Mouse (Mus musculus): Measurements from ENCODE around the gene Kcnc3.

The Kcnc3 gene

DNA sequence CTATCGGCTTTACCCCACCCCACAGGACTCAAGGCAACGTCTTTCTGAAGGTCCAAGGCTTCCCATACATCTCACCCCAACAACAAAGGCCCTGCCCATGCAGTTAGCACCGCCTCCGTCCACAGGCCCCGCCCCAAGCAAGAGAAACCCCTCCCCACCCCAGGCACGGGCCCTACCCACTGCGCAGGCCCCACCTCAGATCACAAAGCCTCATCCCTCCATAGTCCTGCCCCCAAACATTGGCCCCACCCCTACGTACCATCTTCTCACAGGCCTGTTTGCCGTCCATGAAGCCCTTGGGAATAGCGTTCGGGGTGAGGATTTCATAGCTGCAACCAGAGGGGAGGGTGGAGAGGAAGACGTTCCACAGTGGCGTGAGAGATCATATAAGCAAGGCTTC lies 42.2 kb downstream of the Kcnc3 start:
- DNase-seq: no peak

DNA sequence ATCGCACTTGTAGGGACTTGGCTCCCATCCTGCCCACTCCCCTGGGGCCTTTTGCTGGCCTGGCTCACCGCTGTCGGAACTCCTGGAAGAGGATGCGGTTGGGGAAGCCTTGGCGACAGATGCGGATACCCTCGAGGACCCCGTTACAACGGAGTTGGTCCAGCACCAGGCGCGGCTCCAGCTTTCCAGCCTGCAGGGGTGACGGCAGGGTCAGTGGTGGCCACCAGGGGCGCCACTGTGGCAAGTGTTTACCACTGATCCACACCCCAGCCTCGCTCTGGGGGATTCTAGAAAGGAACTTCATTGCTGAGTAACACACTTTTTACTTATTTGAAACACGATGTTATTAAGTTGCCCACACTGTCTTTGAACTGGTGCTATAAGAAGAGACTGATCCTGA lies 42.9 kb downstream of the Kcnc3 start:
- no peak for DNase-seq

DNA sequence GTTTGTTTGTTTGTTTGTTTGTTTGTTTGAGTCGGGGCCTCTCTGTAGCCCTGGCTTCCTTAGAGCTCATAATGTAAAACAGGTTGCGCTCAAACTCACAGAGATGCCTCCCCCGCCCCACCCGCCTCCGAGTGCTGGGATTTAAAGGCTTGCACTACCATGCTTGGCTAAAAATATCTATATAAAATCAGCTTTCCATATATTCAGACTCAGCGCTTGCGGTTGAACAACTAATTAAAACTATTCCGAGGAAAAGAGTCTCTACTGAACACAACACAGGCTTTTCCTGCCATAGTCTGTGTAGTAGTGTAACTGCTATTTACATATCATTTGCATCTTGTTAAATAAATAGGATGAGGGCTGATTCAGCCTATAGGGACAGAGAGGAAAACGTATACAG lies 46.2 kb downstream of the Kcnc3 start:
- no peak for DNase-seq

DNA sequence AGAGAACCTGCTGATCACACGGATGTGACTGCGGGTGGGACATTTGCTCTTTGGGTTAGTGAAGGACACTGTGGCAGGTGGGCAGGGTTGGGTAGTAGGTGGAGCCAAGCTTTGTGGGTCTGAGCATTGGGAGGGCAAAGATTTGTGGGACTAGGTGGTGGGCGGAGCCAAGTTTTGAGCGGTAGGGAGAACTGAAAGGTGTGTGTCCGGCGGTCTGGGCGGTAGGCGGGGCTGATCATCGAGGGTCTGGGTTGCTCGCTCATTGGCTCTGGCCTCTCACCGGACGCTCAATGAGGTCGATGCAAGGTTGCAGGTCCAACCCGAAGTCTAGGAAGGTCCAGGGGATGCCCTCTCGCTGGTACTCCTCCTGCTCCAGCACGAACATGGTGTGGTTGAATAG lies 48.2 kb downstream of the Kcnc3 start:
- DNase-seq: no peak

DNA sequence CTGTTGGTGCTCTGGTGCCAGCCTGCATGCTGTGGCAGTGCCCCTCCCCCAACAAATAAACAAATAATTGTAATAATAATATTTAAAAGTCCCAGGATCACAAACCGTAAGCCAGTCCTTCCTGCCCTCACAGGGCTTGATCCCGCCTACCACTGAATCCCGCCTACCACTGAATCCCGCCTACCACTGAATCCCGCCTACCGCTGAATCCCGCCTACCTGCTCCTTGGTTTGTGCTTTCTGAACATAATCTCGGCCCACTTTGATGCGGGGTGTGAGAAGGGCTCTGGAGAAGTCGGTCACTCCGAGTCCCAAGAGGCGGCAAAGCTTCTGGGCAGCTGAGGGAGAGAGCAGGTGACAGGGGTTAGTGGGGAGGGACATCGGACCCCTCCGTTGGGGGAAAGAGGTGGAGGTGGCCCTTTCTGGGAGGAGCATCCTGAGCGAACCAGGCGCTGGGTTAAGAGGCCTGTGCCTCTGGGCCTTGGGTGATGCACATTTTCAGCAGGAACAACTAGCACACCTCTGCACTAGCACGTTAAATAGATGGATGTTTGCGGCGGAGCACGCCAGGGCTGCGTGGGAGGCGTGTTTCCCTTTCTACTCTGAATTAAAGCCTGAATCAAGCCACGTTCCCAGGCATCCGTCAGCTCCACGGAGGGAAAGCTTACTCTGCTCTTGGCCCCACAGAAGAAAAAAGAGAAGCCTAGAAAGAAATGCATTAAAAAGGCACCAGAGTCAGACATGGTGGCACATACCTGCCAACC lies 50.6 kb downstream of the Kcnc3 start:
- DNase-seq: peak; percentile 45

DNA sequence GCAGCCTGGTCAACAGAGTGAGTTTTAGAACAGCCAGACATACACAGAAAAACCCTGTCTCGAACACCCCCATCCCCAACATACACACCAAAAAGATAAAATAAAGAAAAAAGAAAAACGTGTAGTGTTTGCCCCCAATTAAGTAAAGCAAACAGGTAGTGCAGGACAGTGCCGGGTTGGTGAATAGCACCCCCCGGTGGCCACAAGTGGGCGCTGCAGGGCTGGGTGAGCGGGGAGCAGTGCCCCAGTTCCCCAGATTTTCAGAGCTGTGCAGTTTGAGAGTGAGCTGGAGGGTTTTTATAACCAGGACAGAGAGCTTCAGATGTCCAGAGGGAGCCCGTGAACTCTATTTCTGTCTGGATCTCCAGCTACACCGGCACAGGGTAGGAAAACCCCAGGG lies 51.4 kb downstream of the Kcnc3 start:
- no peak for DNase-seq

DNA sequence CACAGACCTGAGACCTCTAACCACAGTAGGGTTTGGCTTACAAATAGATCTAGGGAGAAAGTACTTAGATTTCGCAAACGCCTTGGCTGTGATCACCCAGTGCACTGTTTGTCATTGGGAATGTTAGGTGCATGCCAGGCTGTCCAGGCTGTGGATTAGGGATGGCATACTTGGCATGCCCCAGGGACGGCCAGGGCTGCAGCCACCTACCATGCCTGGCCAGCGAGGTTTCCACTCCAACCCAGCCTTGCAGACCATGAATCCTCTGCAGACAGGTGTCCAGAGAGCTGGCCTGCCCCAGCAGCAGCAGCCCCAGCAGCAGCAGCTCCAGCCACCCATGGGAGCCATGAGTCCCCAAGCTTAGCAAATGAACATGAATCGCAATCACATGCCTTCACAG lies 54.8 kb downstream of the Kcnc3 start:
- no peak for DNase-seq

DNA sequence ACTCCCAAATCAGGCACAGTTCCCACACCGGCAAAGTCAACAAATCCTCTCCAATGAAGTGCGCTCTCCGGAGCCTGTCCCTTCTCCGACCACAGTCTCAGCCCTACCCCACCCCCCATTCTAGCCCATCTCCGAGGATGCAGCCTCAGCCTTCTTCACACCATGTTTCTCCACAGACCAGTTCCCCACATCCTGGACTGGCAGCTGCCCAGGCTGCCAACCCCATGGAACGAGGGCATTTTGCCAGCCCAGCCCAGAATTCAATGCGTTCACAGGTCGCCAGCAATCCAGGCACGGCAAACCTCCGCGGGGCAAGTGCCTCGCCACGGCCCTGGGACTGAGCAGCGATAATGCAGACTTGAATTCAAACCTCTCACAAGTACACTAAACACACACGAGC lies 55.5 kb downstream of the Kcnc3 start:
- no peak for DNase-seq

DNA sequence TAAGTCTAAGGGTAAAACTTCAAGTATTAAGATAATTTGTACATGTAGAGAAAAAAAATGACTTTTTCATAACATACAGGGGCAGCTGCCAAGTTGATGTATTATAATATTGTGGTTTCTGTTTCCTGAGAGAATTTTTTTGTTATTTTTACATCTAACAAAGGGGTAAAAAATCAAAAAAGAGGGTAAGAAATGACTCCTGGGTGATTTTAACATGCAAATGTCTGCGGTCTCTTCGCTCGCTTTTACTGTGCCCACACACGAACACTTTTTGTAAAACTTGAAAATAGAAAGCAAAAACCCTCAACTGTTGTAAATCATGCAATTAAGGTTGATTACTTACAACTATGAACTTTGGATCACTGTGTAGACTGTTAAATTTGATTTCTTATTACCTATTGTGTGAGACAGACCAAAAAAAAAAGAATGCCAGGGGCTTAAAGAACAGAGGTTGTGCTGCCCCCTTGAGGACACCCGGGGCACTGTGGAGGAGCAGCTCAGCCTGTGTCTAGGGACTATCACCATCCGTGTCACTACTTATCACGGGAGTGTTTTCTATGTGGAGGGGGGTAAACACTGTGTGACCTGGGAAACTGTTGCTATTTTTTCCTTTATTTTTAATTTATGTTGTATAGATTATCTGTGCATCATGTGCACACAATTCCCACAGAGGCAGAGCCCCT lies 56.7 kb downstream of the Kcnc3 start:
- peak; percentile 60 for DNase-seq

DNA sequence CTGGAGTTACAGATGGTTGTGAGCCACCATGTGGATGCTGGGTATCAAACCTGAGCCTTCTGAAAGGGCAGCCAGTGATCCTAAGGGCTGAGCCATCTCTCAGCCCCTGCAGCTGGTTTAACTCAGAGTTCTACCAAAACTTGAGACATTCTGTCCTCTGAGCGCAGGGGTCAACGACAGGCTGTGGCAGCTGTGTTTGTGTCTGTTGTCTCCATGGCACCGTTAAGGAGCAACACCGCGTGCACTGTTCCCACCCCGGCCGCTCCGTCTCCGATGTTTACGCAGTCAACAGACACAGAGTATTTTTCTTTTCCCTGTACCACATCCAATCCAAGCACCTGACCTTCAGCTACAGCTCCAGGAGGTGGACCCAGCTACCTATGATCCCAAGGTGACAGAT lies 57.3 kb downstream of the Kcnc3 start:
- no peak for DNase-seq

DNA sequence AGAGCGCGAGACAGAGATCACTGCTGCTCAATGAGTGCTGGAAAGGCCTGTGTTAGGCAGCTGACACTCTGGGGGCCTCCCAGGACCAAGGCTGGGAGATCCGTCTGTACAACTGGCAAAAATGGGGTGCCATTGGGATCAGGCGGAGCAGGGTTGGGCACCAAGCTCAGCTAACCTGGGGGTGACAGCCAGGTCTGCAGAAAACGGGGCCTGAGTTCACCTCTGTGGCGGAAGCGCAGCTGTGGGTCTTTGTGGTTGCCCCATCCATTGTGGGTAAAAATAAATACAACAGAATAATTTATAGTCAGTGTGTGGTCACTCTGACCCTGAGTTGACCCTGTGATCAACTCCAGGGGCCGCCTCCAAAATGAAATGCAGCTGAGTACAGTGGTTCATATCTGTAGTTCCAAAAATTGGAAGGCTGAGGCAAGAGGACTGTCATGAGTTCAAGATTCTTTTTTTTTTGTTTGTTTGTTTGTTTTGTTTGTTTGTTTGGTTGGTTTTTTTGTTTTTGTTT lies 58.7 kb downstream of the Kcnc3 start:
- DNase-seq: no peak

DNA sequence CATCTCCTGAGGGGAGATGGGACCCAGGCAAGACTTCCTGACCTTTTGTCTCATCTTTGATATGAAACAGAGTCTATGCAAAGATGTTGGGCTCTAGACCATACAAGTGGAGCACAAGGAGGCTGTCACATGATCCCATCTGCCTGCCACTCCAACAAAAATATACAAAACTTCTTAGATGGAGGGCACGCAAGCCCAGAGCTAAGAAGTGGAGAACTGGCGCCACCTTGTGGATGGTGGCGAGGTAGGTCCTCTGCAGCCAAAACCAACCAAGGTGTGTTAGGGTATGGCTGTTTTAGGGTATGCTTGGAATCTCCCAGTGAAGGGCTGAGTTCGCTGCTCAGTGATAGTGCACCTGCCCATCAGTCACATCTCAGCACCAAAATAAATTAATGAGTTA lies 59.5 kb downstream of the Kcnc3 start:
- DNase-seq: peak; percentile 32

DNA sequence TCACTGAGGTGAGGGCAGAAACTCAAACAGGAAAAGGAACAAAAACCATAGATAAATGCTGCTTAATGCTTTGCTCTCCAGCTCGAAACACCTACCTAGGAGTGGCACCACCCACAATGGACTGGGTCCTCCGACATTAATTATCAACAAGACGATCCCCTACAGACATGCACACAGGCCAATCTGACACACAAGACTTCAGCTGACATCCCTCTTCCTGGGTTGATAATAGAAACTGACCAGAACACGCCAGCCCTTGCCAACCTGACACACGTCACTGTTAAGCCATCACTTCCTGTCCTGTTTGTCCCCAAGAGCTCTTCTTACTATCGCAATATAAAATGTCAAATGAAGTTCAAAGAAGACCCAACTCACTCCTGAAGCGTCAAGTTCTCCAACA lies 61.0 kb downstream of the Kcnc3 start:
- DNase-seq: no peak

DNA sequence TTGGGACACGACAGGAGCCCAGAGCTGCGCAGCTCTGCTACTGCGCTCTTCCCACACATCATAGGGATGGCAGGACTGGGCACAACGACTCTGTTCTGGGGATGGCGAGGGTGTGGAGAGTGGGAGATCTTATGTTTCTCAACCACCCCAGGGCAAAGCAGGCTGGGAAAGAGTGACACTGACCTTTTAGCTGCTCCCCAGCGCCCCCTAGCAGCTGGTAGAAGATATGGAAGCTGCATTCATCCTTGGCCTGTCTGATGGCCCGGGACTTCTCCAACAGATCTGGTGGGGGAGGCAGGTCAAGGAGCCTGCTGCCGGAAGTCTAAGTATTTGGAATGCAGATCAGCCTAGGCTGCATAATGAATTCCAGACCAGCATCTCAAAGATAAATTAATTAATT lies 63.3 kb downstream of the Kcnc3 start:
- DNase-seq: no peak

Measured in layer of hippocampus, adult 9-11 months (tissue).